Mouse (Mus musculus) telencephalon, adult 2 months (tissue): ENCODE results near the gene Ppp2ca.
"Not testable (repeated sequence)": the region's sequence is repeated elsewhere in the genome, so short reads cannot be mapped to it uniquely, and the experiment has no call there.

Experiments used
- DNase-seq: peaks from one replicate; pipeline ENCODE4 v3.0.0-alpha.2; 2011; ENCODE audit warnings: low read depth, low spot score

Gene Ppp2ca

DNA sequence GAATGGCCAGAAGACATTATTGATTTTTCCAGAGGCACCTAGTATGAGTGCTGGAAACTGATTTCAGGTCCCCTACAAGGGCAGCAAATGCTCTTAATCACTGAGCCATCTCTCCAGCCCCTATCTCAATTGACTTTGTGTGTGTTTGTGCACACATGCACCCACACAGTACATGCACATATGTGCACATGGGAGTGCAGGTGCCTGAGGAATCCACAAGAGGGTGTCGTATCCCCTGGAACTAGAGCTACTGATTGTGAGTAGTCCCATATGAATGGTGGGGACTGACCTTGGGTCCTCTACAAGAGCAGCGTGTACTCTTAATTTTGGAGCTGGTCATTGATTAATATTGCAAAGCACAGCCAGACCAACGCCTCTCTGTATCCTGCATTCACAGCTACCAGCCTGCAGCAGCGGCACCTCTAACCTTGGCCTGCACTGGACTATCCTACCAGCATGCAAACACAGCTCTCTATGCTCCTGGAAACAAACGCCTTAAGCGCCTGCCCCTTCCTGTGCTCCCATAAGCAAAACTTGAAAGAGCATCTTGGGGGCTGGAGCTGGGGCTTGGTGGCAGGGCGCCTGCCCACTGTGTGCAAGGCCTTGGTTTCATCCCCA, 32.1 kb downstream of the Ppp2ca start:
- no peak for DNase-seq

GRCm38 (mm10) chr11:52143675-52144074, 45.2 kb downstream of the Ppp2ca start:
- peak; percentile 26 for DNase-seq

GRCm38 (mm10) chr11:52145428-52145827, 46.9 kb downstream of the Ppp2ca start, which contains the start of gene Olfr1373:
Olfr1373 (minus strand) TSS chr11:52145528.
- DNase-seq = not testable (repeated sequence)

DNA sequence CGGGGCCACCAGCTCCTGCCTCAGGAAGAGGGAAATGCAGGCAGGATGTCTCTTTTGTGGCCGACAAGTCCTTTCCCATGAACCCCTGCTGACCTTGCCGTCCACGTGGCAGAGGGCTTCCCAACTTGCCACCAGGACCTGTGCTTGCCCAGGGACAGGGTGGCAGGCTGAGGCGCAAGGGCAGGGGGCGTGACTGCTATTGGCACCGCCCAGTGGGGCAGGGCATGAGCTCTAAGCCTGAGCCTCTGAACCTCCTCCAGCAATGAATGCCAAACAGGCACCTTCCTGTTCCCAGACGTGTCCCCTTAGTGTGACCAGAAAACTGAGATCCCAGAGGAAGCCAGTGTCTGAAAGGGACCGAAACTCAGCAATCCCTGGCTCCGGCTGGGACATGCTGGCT, 65.4 kb downstream of the Ppp2ca start:
- no peak for DNase-seq

DNA sequence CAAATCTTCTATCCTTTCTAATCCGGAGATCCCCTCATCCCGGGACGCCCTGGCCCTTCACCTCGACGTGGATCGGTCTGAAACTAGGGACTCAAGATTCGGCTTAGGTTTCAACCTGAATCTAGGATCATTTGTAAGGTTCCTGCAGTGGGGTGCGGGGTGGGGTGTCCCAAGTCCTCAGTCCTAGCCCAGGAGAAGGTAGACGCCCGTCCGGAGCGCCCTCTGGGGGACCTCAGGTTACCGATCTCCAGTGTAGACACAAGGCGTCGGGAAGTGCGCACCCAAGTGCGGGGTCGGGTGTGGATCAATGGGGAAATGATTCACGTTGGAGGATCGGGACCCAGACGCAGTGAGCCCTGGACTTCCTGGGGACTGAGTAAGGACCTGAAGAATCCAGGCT, 68.6 kb downstream of the Ppp2ca start:
- no peak for DNase-seq

GRCm38 (mm10) chr11:52167901-52168302, 69.4 kb downstream of the Ppp2ca start:
- DNase-seq = not testable (repeated sequence)

GRCm38 (mm10) chr11:52168461-52168860, 70.0 kb downstream of the Ppp2ca start:
- no peak for DNase-seq
